Mouse (Mus musculus): ENCODE measurements around the gene Nat14. TPM values are rescaled to one million over a fixed set of nuclear protein-coding genes. Genes with fewer than 3 reads are reported as not detected.
A peak's percentile ranks its signal among the peaks of the same experiment; 100 is the strongest.

Nat14 gene
- polyA plus RNA-seq, 1 experiment from 2014 or later = 4.7 TPM

- Histone ChIP-seq H3K4me2 (peak overlapping the region; percentile 62), H3K27ac (ENCODE audit: low read depth, low read length) (peak overlapping the region; percentile 93), H3K36me3 (ENCODE audit: control insufficient read depth, insufficient read depth, low read length) (peaks cover 28% of the 10 kb centered on the region), H3K27me3 (ENCODE audit: control insufficient read depth, insufficient read depth, low read length) (no peaks in the 10 kb centered on the region), H3K9ac (ENCODE audit: low read depth, low read length) (peak overlapping the region; percentile 97), H3K9me3 (replicated peaks; ENCODE audit: control insufficient read depth, low read length) (no peaks in the 10 kb centered on the region), H3K4me3 (ENCODE audit: low read depth, low read length) (peak overlapping the region; percentile 74), H3K4me1 (ENCODE audit: control insufficient read depth, insufficient read depth, low read length) (peaks cover 9% of the 10 kb centered on the region)
- WGBS (ENCODE audit: insufficient replicate concordance) = 25% methylated on average over 14 of the region's 14 CpGs
- ATAC-seq (replicated peaks; ENCODE audit: insufficient number of reproducible peaks, low FRiP score, low TSS enrichment) = 0 out of 2 replicates have a peak, but pooled peaks have one; percentile 36
Observed at GRCm38 (mm10) chr7:4915669-4916416, 6.0 kb upstream of the Nat14 start.

GRCm38 (mm10) chr7:4917494-4917893 is 4.3 kb upstream of the Nat14 start:
- no peak overlapping the region for H3K27ac ChIP-seq (ENCODE audit: low read depth, low read length)
- no peak overlapping the region for H3K4me3 ChIP-seq (ENCODE audit: low read depth, low read length)
- H3K9me3 ChIP-seq (replicated peaks; ENCODE audit: control insufficient read depth, low read length) = no peaks in the 10 kb centered on the region
- peak overlapping the region; percentile 28; the same call in 1 of the 2 replicates for H3K9ac ChIP-seq (ENCODE audit: low read depth, low read length)
- 88% methylated on average over 2 of the region's 2 CpGs for WGBS (ENCODE audit: insufficient replicate concordance)
- H3K4me1 ChIP-seq (ENCODE audit: control insufficient read depth, insufficient read depth, low read length) = peaks cover 21% of the 10 kb centered on the region
- no peaks in the 10 kb centered on the region for H3K27me3 ChIP-seq (ENCODE audit: control insufficient read depth, insufficient read depth, low read length)
- ATAC-seq (replicated peaks; ENCODE audit: insufficient number of reproducible peaks, low FRiP score, low TSS enrichment) = no peak
- H3K4me2 ChIP-seq = no peak overlapping the region
- H3K36me3 ChIP-seq (ENCODE audit: control insufficient read depth, insufficient read depth, low read length) = peaks cover 29% of the 10 kb centered on the region

DNA sequence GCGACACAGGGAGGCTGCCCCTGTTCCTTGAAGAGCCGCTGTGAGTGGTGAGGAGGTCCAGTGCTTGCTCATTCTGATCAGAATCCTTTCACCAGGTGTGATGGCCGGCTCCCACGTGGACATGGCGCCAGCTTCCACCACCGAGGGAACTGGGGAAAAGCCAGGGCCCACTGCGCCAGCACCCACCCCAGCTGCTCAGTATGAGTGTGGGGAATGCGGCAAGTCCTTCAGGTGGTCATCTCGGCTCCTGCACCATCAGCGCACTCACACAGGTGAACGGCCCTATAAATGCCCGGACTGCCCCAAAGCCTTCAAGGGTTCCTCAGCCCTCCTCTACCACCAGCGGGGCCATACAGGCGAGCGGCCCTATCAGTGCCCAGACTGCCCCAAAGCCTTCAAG is 3.1 kb upstream of the Nat14 start:
- no peaks in the 10 kb centered on the region for H3K27me3 ChIP-seq (ENCODE audit: control insufficient read depth, insufficient read depth, low read length)
- no peak for ATAC-seq (replicated peaks; ENCODE audit: insufficient number of reproducible peaks, low FRiP score, low TSS enrichment)
- peaks cover 31% of the 10 kb centered on the region for H3K4me1 ChIP-seq (ENCODE audit: control insufficient read depth, insufficient read depth, low read length)
- H3K4me2 ChIP-seq = no peak overlapping the region
- no peak overlapping the region for H3K4me3 ChIP-seq (ENCODE audit: low read depth, low read length)
- H3K9me3 ChIP-seq (replicated peaks; ENCODE audit: control insufficient read depth, low read length) = no peaks in the 10 kb centered on the region
- no peak overlapping the region for H3K27ac ChIP-seq (ENCODE audit: low read depth, low read length)
- WGBS (ENCODE audit: insufficient replicate concordance) = 91% methylated on average over 15 of the region's 15 CpGs
- H3K36me3 ChIP-seq (ENCODE audit: control insufficient read depth, insufficient read depth, low read length) = peaks cover 29% of the 10 kb centered on the region
- no peak overlapping the region for H3K9ac ChIP-seq (ENCODE audit: low read depth, low read length)

DNA sequence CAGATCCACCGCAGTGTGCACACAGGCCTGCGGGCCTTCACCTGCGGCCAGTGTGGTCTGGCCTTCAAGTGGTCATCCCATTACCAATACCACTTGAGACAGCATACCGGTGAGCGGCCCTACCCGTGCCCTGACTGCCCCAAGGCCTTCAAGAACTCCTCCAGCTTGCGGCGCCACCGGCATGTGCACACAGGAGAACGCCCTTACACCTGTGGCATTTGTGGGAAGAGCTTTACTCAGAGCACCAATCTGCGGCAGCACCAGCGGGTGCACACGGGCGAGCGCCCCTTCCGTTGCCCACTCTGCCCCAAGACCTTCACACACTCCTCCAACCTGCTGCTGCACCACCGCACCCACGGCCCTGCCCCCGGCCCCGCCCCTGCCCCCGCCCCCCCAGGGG is 2.7 kb upstream of the Nat14 start:
- H3K4me2 ChIP-seq = no peak overlapping the region
- no peak overlapping the region for H3K9ac ChIP-seq (ENCODE audit: low read depth, low read length)
- no peak overlapping the region for H3K4me3 ChIP-seq (ENCODE audit: low read depth, low read length)
- no peak for ATAC-seq (replicated peaks; ENCODE audit: insufficient number of reproducible peaks, low FRiP score, low TSS enrichment)
- peaks cover 36% of the 10 kb centered on the region for H3K4me1 ChIP-seq (ENCODE audit: control insufficient read depth, insufficient read depth, low read length)
- no peaks in the 10 kb centered on the region for H3K27me3 ChIP-seq (ENCODE audit: control insufficient read depth, insufficient read depth, low read length)
- H3K36me3 ChIP-seq (ENCODE audit: control insufficient read depth, insufficient read depth, low read length) = peaks cover 29% of the 10 kb centered on the region
- no peak overlapping the region for H3K27ac ChIP-seq (ENCODE audit: low read depth, low read length)
- 87% methylated on average over 19 of the region's 21 CpGs for WGBS (ENCODE audit: insufficient replicate concordance)
- H3K9me3 ChIP-seq (replicated peaks; ENCODE audit: control insufficient read depth, low read length) = no peaks in the 10 kb centered on the region

DNA sequence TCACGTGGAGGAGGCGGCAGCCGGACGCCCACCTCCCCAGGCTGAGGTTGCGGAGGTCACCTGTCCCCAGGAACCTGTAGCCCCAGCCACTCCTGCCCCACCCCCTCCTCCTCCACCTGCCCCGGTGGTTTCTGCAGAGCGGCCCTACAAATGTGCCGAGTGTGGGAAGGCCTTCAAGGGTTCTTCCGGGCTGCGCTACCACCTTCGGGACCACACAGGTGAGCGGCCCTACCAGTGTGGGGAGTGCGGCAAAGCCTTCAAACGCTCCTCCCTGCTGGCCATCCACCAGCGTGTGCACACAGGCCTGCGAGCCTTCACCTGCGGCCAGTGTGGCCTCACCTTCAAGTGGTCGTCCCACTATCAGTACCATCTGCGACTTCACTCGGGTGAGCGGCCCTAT is 1.9 kb upstream of the Nat14 start:
- Histone ChIP-seq H3K4me3 (ENCODE audit: low read depth, low read length) (no peak overlapping the region), H3K27me3 (ENCODE audit: control insufficient read depth, insufficient read depth, low read length) (no peaks in the 10 kb centered on the region), H3K4me2 (no peak overlapping the region), H3K9me3 (replicated peaks; ENCODE audit: control insufficient read depth, low read length) (no peaks in the 10 kb centered on the region), H3K27ac (ENCODE audit: low read depth, low read length) (no peak overlapping the region), H3K9ac (ENCODE audit: low read depth, low read length) (no peak overlapping the region), H3K4me1 (ENCODE audit: control insufficient read depth, insufficient read depth, low read length) (peaks cover 39% of the 10 kb centered on the region), H3K36me3 (ENCODE audit: control insufficient read depth, insufficient read depth, low read length) (peaks cover 29% of the 10 kb centered on the region)
- no peak for ATAC-seq (replicated peaks; ENCODE audit: insufficient number of reproducible peaks, low FRiP score, low TSS enrichment)
- WGBS (ENCODE audit: insufficient replicate concordance) = 87% methylated on average over 21 of the region's 21 CpGs

- Histone ChIP-seq H3K4me3 (ENCODE audit: low read depth, low read length) (no peak overlapping the region), H3K9ac (ENCODE audit: low read depth, low read length) (no peak overlapping the region), H3K27me3 (ENCODE audit: control insufficient read depth, insufficient read depth, low read length) (no peaks in the 10 kb centered on the region), H3K9me3 (replicated peaks; ENCODE audit: control insufficient read depth, low read length) (no peaks in the 10 kb centered on the region), H3K36me3 (ENCODE audit: control insufficient read depth, insufficient read depth, low read length) (peaks cover 29% of the 10 kb centered on the region), H3K27ac (ENCODE audit: low read depth, low read length) (peak overlapping the region; percentile 77), H3K4me1 (ENCODE audit: control insufficient read depth, insufficient read depth, low read length) (peaks cover 43% of the 10 kb centered on the region), H3K4me2 (no peak overlapping the region)
- no peak for ATAC-seq (replicated peaks; ENCODE audit: insufficient number of reproducible peaks, low FRiP score, low TSS enrichment)
- 86% methylated on average over 19 of the region's 19 CpGs for WGBS (ENCODE audit: insufficient replicate concordance)
Observed at GRCm38 (mm10) chr7:4920496-4920895, 1.3 kb upstream of the Nat14 start.

- Histone ChIP-seq H3K36me3 (ENCODE audit: control insufficient read depth, insufficient read depth, low read length) (peaks cover 29% of the 10 kb centered on the region), H3K4me2 (peak overlapping the region; percentile 34), H3K27me3 (ENCODE audit: control insufficient read depth, insufficient read depth, low read length) (no peaks in the 10 kb centered on the region), H3K4me1 (ENCODE audit: control insufficient read depth, insufficient read depth, low read length) (peaks cover 47% of the 10 kb centered on the region), H3K27ac (ENCODE audit: low read depth, low read length) (peak overlapping the region; percentile 77), H3K9ac (ENCODE audit: low read depth, low read length) (peak overlapping the region; percentile 44; the same call in 1 of the 2 replicates), H3K4me3 (ENCODE audit: low read depth, low read length) (no peak overlapping the region), H3K9me3 (replicated peaks; ENCODE audit: control insufficient read depth, low read length) (no peaks in the 10 kb centered on the region)
- 32% methylated on average over 23 of the region's 23 CpGs for WGBS (ENCODE audit: insufficient replicate concordance)
- no peak for ATAC-seq (replicated peaks; ENCODE audit: insufficient number of reproducible peaks, low FRiP score, low TSS enrichment)
Observed at GRCm38 (mm10) chr7:4920976-4921823, 628 bp upstream of the Nat14 start.

DNA sequence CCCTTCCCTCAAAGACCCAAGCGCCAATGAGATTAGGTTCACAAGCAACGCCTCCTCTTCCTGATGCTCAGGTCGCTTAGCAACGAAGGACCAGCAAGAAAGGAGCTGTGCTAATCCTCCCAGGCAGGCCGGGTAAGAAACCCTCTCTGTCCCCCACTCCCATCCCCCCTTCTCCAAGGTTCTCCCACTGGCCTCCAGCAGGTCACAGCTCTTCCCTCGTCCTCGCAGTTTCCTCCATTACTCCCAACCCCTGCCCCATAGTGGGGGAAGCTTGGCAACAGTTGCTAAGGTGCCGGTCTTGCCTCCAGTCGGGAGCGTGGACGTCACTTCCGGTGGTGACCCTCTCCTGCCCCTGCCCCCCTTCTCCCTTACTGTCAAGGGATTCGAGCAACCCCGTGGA is 680 bp downstream of the Nat14 start:
- H3K4me3 ChIP-seq (ENCODE audit: low read depth, low read length) = peak overlapping the region; percentile 39
- peak overlapping the region; percentile 57; the same call in 1 of the 2 replicates for H3K27ac ChIP-seq (ENCODE audit: low read depth, low read length)
- H3K36me3 ChIP-seq (ENCODE audit: control insufficient read depth, insufficient read depth, low read length) = peaks cover 29% of the 10 kb centered on the region
- no peaks in the 10 kb centered on the region for H3K27me3 ChIP-seq (ENCODE audit: control insufficient read depth, insufficient read depth, low read length)
- WGBS (ENCODE audit: insufficient replicate concordance) = 0% methylated on average over 14 of the region's 14 CpGs
- peak overlapping the region; percentile 76 for H3K4me2 ChIP-seq
- ATAC-seq (replicated peaks; ENCODE audit: insufficient number of reproducible peaks, low FRiP score, low TSS enrichment) = peak; percentile 20; the same call in 1 of the 2 replicates
- no peaks in the 10 kb centered on the region for H3K9me3 ChIP-seq (replicated peaks; ENCODE audit: control insufficient read depth, low read length)
- H3K9ac ChIP-seq (ENCODE audit: low read depth, low read length) = peak overlapping the region; percentile 47; the same call in 1 of the 2 replicates
- peaks cover 45% of the 10 kb centered on the region for H3K4me1 ChIP-seq (ENCODE audit: control insufficient read depth, insufficient read depth, low read length)
